Comparison of ENCODE assay signal across 14 mouse cellular contexts in genomic region chr5:111511982-111512381, GRCm38 (mm10).
DNase-seq lines count a peak whose midpoint lies in the region; ATAC-seq and TF ChIP-seq lines count a peak whose summit lies in the region.
"Had no signal": no experiment of that assay in that cellular context is flagged by ENCODE, and none has a peak within 500 bp of the region (broad histone marks: within the 10 kb centered on the region; RNA-seq: fewer than 3 reads in every experiment).

No protein-coding gene starts in this region.

- H3K4me1 ChIP-seq in hindbrain, embryonic 10.5 days (replicated peaks), result peaks cover 80% of the 10 kb centered on the region
- H3K4me1 ChIP-seq in midbrain, embryonic 14.5 days (ENCODE audit: control insufficient read depth, insufficient read depth, low read length), result peaks cover 35% of the 10 kb centered on the region

- H3K9me3 ChIP-seq in hindbrain, embryonic 10.5 days, result no peaks in the 10 kb centered on the region
- H3K9me3 ChIP-seq in midbrain, embryonic 14.5 days (ENCODE audit: control insufficient read depth, low read length), result no peaks in the 10 kb centered on the region
- H3K9me3 ChIP-seq: embryonic facial prominence, embryonic 15.5 days; liver, embryonic 13.5 days had no signal

- peak overlapping the region; percentile 17; the same call in 1 of the 2 replicates for H3K9ac ChIP-seq in midbrain, embryonic 14.5 days (replicated peaks; ENCODE audit: low read length)
- H3K9ac ChIP-seq: embryonic facial prominence, embryonic 15.5 days; liver, embryonic 13.5 days had no signal

- ATAC-seq in midbrain, embryonic 14.5 days (ENCODE audit: low FRiP score, low TSS enrichment), result no peak
- ATAC-seq: CD4-positive, CD25-positive, alpha-beta regulatory T cell, adult 4 months had no signal

- no peaks in the 10 kb centered on the region for H3K36me3 ChIP-seq in hindbrain, embryonic 10.5 days
- H3K36me3 ChIP-seq in midbrain, embryonic 14.5 days (ENCODE audit: control insufficient read depth, insufficient read depth, low read length), result no peaks in the 10 kb centered on the region
- H3K36me3 ChIP-seq: embryonic facial prominence, embryonic 15.5 days; liver, embryonic 13.5 days had no signal

- peaks cover 30% of the 10 kb centered on the region for H3K27me3 ChIP-seq in hindbrain, embryonic 10.5 days (ENCODE audit: insufficient read depth, poor library complexity, severe bottlenecking)
- H3K27me3 ChIP-seq in midbrain, embryonic 14.5 days (ENCODE audit: control insufficient read depth, insufficient read depth, low read length), result no peaks in the 10 kb centered on the region

- H3K4me3 ChIP-seq in hindbrain, embryonic 10.5 days, result no peak overlapping the region
- no peak overlapping the region for H3K4me3 ChIP-seq in midbrain, embryonic 14.5 days (replicated peaks; ENCODE audit: low read depth, low read length)
- H3K4me3 ChIP-seq: embryonic facial prominence, embryonic 15.5 days; liver, embryonic 13.5 days had no signal

- peak overlapping the region; percentile 75 for H3K27ac ChIP-seq in hindbrain, embryonic 10.5 days
- H3K27ac ChIP-seq in midbrain, embryonic 14.5 days (replicated peaks; ENCODE audit: low read depth, low read length), result peak overlapping the region; percentile 5; the same call in 1 of the 2 replicates
- H3K27ac ChIP-seq: embryonic facial prominence, embryonic 15.5 days; liver, embryonic 13.5 days had no signal

- peak; percentile 31 to 32 for DNase-seq in kidney, postnatal 4 days
- no peak for DNase-seq in kidney, adult 8-10 months
- DNase-seq in brain, embryonic 14.5 days (ENCODE audit: low read depth), result peak; percentile 82
- DNase-seq in hindbrain, embryonic 10.5 days (ENCODE audit: low spot score), result no peak
- DNase-seq in midbrain, embryonic 14.5 days, result peak; percentile 68
- no peak for DNase-seq in layer of hippocampus, adult 9-10 months (ENCODE audit: low spot score)
- DNase-seq in cerebellum, adult 11 months, result no peak
- no peak for DNase-seq in thymus, postnatal 10 days (ENCODE audit: low spot score in 2 of 2)
- DNase-seq: cerebellum, postnatal 14 days; heart, postnatal 10 days; liver, embryonic 13.5 days; thymus, postnatal 4 days had no signal

- peak overlapping the region; percentile 1 for H3K4me2 ChIP-seq in midbrain, embryonic 14.5 days (ENCODE audit: low read length)
- H3K4me2 ChIP-seq: embryonic facial prominence, embryonic 15.5 days; liver, embryonic 13.5 days had no signal

- 29% methylated on average over 10 of the region's 10 CpGs for WGBS in hindbrain, embryonic 10.5 days
- WGBS in midbrain, embryonic 14.5 days, result 5% methylated on average over 10 of the region's 10 CpGs

- TF ChIP-seq CTCF in brain, embryonic 14.5 days (IDR thresholded peaks at IDR 0.05; ENCODE audit: borderline replicate concordance, extremely low read depth, insufficient read depth, insufficient read length), result no peak

- no peak for TF ChIP-seq POLR2A in brain, embryonic 14.5 days (IDR thresholded peaks at IDR 0.05; ENCODE audit: borderline replicate concordance, extremely low read depth, insufficient read depth, insufficient read length, poor library complexity, severe bottlenecking)

Comparison
In these comparisons a context has a peak if more than half of its experiments do, and no peak if none do; other contexts are left out.
1. DNase-seq: peak in kidney, postnatal 4 days (2 of 2), brain, embryonic 14.5 days (single experiment) and midbrain, embryonic 14.5 days (single experiment); none in kidney, adult 8-10 months (0 of 2), hindbrain, embryonic 10.5 days (single experiment), layer of hippocampus, adult 9-10 months (single experiment), cerebellum, adult 11 months (single experiment) and thymus, postnatal 10 days (0 of 2).